ENCODE assay signal across 12 mouse cellular contexts in genomic region chr12:102634436-102635050, GRCm38 (mm10).
A peak's percentile ranks its signal among the peaks of the same experiment; 100 is the strongest.
DNase-seq lines count a peak whose midpoint lies in the region; ATAC-seq and TF ChIP-seq lines count a peak whose summit lies in the region.
"Had no signal": no experiment of that assay in that cellular context is flagged by ENCODE, and none has a peak within 500 bp of the region (broad histone marks: within the 10 kb centered on the region; RNA-seq: fewer than 3 reads in every experiment).

No protein-coding gene starts in this region.

- ATAC-seq in kidney, embryonic 14.5 days (ENCODE audit: low FRiP score, low TSS enrichment): 0 out of 2 replicates have a peak, but pooled peaks have one; percentile 17
- ATAC-seq in hindbrain, embryonic 14.5 days (ENCODE audit: low FRiP score): 0 out of 2 replicates have a peak, but pooled peaks have one; percentile 12
- no peak for ATAC-seq in inflammation-experienced regulatory T-cells, adult 6 months
- ATAC-seq in megakaryocyte progenitor cell, adult 5-6 weeks (replicated peaks; ENCODE audit: poor library complexity): no peak

- no peak overlapping the region for H3K27ac ChIP-seq in kidney, embryonic 14.5 days (ENCODE audit: low read depth, low read length)
- no peak overlapping the region for H3K27ac ChIP-seq in CH12.LX (ENCODE audit: insufficient read depth, low read depth)
- H3K27ac ChIP-seq in brown adipose tissue, adult 24 weeks (replicated peaks; ENCODE audit: low read depth, low read length): peak overlapping the region; percentile 83
- H3K27ac ChIP-seq in hindbrain, embryonic 14.5 days: no peak overlapping the region

- no peak for TF ChIP-seq CTCF in CH12.LX (conservative IDR thresholded peaks at IDR 0.05 in 1 of 2, IDR thresholded peaks at IDR 0.05 in 1 of 2; ENCODE audit: low read depth in 2 of 2, low read length in 2 of 2)

- no peak for TF ChIP-seq POLR2A in CH12.LX (IDR thresholded peaks at IDR 0.05; ENCODE audit: low read depth, low read length)

- dilution Hi-C loops in CH12.LX (cut with MboI; ENCODE audit: extremely low pct_ligation_motif_present, extremely low pct_unique_long_range_greater_than_20kb, low sequenced_read_pairs): no loop called here

- H3K79me2 ChIP-seq in CH12.LX (replicated peaks; ENCODE audit: control insufficient read depth, extremely low read depth, insufficient read depth, poor library complexity, severe bottlenecking): no peaks in the 10 kb centered on the region

- 67% methylated on average over 19 of the region's 20 CpGs for WGBS in kidney, embryonic 14.5 days
- WGBS in hindbrain, embryonic 14.5 days: 51% methylated on average over 18 of the region's 20 CpGs

- H3K27me3 ChIP-seq in kidney, embryonic 14.5 days (ENCODE audit: control insufficient read depth, insufficient read depth, low read length): no peaks in the 10 kb centered on the region
- no peaks in the 10 kb centered on the region for H3K27me3 ChIP-seq in CH12.LX (replicated peaks)
- H3K27me3 ChIP-seq in hindbrain, embryonic 14.5 days (ENCODE audit: control insufficient read depth, insufficient read depth, low read length): no peaks in the 10 kb centered on the region

- no peak; the same call in none of the 2 replicates for TF ChIP-seq RAD21 in CH12.LX (IDR thresholded peaks at IDR 0.05; ENCODE audit: low read depth, low read length)

- no peak overlapping the region for H3K4me3 ChIP-seq in kidney, embryonic 14.5 days (ENCODE audit: low read length)
- no peak overlapping the region for H3K4me3 ChIP-seq in CH12.LX (replicated peaks in 1 of 3; ENCODE audit: low read depth in 2 of 3, low read length in 2 of 3, poor library complexity in 1 of 3)
- no peak overlapping the region for H3K4me3 ChIP-seq in brown adipose tissue, adult 24 weeks (ENCODE audit: insufficient read depth, low read depth, low read length)
- H3K4me3 ChIP-seq in hindbrain, embryonic 14.5 days (replicated peaks; ENCODE audit: low read length): no peak overlapping the region

- no peak overlapping the region for H3K4me2 ChIP-seq in kidney, embryonic 14.5 days (replicated peaks; ENCODE audit: low read depth, low read length)
- no peak overlapping the region for H3K4me2 ChIP-seq in CH12.LX (ENCODE audit: insufficient read depth, low read depth, poor library complexity, severe bottlenecking)
- H3K4me2 ChIP-seq in hindbrain, embryonic 14.5 days (replicated peaks): no peak overlapping the region

- peaks cover 11% of the 10 kb centered on the region; the same call in 1 of the 2 replicates for H3K4me1 ChIP-seq in kidney, embryonic 14.5 days (ENCODE audit: control insufficient read depth, insufficient read depth, low read length)
- H3K4me1 ChIP-seq in CH12.LX (ENCODE audit: control insufficient read depth in 1 of 2, insufficient read depth in 2 of 2): peaks cover 6 to 19% of the 10 kb centered on the region in 2 experiments
- peaks cover 19% of the 10 kb centered on the region for H3K4me1 ChIP-seq in brown adipose tissue, adult 24 weeks (ENCODE audit: control insufficient read depth, insufficient read depth, insufficient read length, low read length)
- peaks cover 13% of the 10 kb centered on the region; the same call in 1 of the 2 replicates for H3K4me1 ChIP-seq in hindbrain, embryonic 14.5 days (replicated peaks; ENCODE audit: control insufficient read depth, insufficient read depth, low read length)

- DNase-seq in kidney, adult 9 months: no peak
- DNase-seq in CH12.LX (ENCODE audit: extremely low read depth): no peak
- no peak for DNase-seq in hindbrain, embryonic 14.5 days (ENCODE audit: low spot score)
- DNase-seq in left cerebral cortex, adult 18-20 months (ENCODE audit: low spot score in 2 of 2): no peak
- DNase-seq: cerebellum, postnatal 10 days; heart, postnatal 10 days; kidney, adult 2 months; lung, adult 2 months had no signal

- in situ Hi-C loops in CH12.LX (cut with MboI; ENCODE audit: low pct_ligation_motif_present, low pct_unique_long_range_greater_than_20kb, low sequenced_read_pairs): no loop called here

- H3K9ac ChIP-seq in kidney, embryonic 14.5 days (ENCODE audit: low read depth, low read length): no peak overlapping the region
- H3K9ac ChIP-seq in CH12.LX (ENCODE audit: insufficient read depth, low read depth): no peak overlapping the region
- H3K9ac ChIP-seq in hindbrain, embryonic 14.5 days: no peak overlapping the region

- no peaks in the 10 kb centered on the region for H3K9me3 ChIP-seq in kidney, embryonic 14.5 days (ENCODE audit: control insufficient read depth, low read length)
- no peaks in the 10 kb centered on the region for H3K9me3 ChIP-seq in CH12.LX (replicated peaks; ENCODE audit: low read length)
- H3K9me3 ChIP-seq in hindbrain, embryonic 14.5 days (ENCODE audit: control insufficient read depth, low read length): no peaks in the 10 kb centered on the region

- no peaks in the 10 kb centered on the region for H3K36me3 ChIP-seq in kidney, embryonic 14.5 days (ENCODE audit: control insufficient read depth, insufficient read depth, low read length)
- peaks cover 3 to 64% of the 10 kb centered on the region in 2 experiments for H3K36me3 ChIP-seq in CH12.LX (replicated peaks in 1 of 2; ENCODE audit: control insufficient read depth in 1 of 2, insufficient read depth in 1 of 2, low read length in 1 of 2)
- no peaks in the 10 kb centered on the region for H3K36me3 ChIP-seq in hindbrain, embryonic 14.5 days (replicated peaks; ENCODE audit: control insufficient read depth, insufficient read depth)

- no peak for TF ChIP-seq EP300 in CH12.LX (IDR thresholded peaks at IDR 0.05; ENCODE audit: low read length)

TF ChIP-seq in CH12.LX, 34 proteins besides CTCF, POLR2A, EP300 and RAD21:
- TF ChIP-seq GABPA (IDR thresholded peaks at IDR 0.05; ENCODE audit: insufficient replicate concordance, low read depth, low read length) (no peak), SMC3 (IDR thresholded peaks at IDR 0.05; ENCODE audit: low read depth, low read length) (peak; percentile 17; the same call in 1 of the 2 replicates), HCFC1 (IDR thresholded peaks at IDR 0.05; ENCODE audit: low read depth, low read length) (no peak), JUND (conservative IDR thresholded peaks at IDR 0.05; ENCODE audit: low read depth, low read length) (no peak)

Comparison
In these comparisons a context has a peak if more than half of its experiments do, and no peak if none do; other contexts are left out.
1. ATAC-seq: peak in kidney, embryonic 14.5 days (single experiment) and hindbrain, embryonic 14.5 days (single experiment); none in inflammation-experienced regulatory T-cells, adult 6 months (single experiment) and megakaryocyte progenitor cell, adult 5-6 weeks (single experiment).